Mouse (Mus musculus) C2C12 (cell line): Measurements from ENCODE around the gene Olfr874. TPM values are rescaled to one million over a fixed set of nuclear protein-coding genes. Genes with fewer than 3 reads are reported as not detected.
"Not testable (repeated sequence)": the region's sequence is repeated elsewhere in the genome, so short reads cannot be mapped to it uniquely, and the experiment has no call there.

Source experiments
- H3K27me3 ChIP-seq: one replicate; pipeline ENCODE4 v1.6.1; 2011; ENCODE audit not compliant: control insufficient read depth, insufficient read depth, insufficient read length
- H3K36me3 ChIP-seq: one replicate; pipeline ENCODE4 v1.6.1; 2011; ENCODE audit not compliant: control insufficient read depth, insufficient read depth
- H3K4me3 ChIP-seq: one replicate; pipeline ENCODE4 v1.5.1; 2011; ENCODE audit warnings: mild to moderate bottlenecking, control low read depth; ENCODE audit not compliant: poor library complexity, insufficient read depth, severe bottlenecking
- H3K79me2 ChIP-seq: one replicate; pipeline ENCODE4 v1.6.1; 2011; ENCODE audit not compliant: control insufficient read depth, insufficient read depth
- H3K79me3 ChIP-seq: one replicate; pipeline ENCODE4 v1.6.1; 2011; ENCODE audit warnings: low read depth, control low read depth
- H3ac ChIP-seq: one replicate; pipeline ENCODE3; 2011; ENCODE audit warnings: low read depth; ENCODE audit not compliant: control insufficient read depth, insufficient read length
- CEBPB ChIP-seq: IDR thresholded peaks from one replicate; pipeline ENCODE4 v1.6.1; 2011; ENCODE audit warnings: low read depth, mild to moderate bottlenecking, control low read depth, moderate library complexity
- CTCF ChIP-seq: IDR thresholded peaks from one replicate; pipeline ENCODE4 v1.5.1; 2011; ENCODE audit not compliant: control insufficient read depth, insufficient read depth, insufficient read length
- FOSL1 ChIP-seq: IDR thresholded peaks from one replicate; pipeline ENCODE4 v1.8.0; 2011; ENCODE audit warnings: mild to moderate bottlenecking, low read length; ENCODE audit not compliant: poor library complexity, insufficient read depth, severe bottlenecking
- MAX ChIP-seq: IDR thresholded peaks from one replicate; pipeline ENCODE4 v1.6.1; 2011; ENCODE audit warnings: mild to moderate bottlenecking, control low read depth
- MYOD1 ChIP-seq: IDR thresholded peaks from one replicate; pipeline ENCODE4 v1.6.1; 2011; ENCODE audit warnings: low read depth; ENCODE audit not compliant: control insufficient read depth, insufficient read length
- MYOG ChIP-seq: IDR thresholded peaks from one replicate; pipeline ENCODE4 v1.6.1; 2011; ENCODE audit not compliant: control insufficient read depth, insufficient read length; ENCODE audit errors: extremely low read depth
- USF1 ChIP-seq: IDR thresholded peaks from one replicate; pipeline ENCODE4 v1.6.1; 2011; ENCODE audit warnings: low read depth, mild to moderate bottlenecking, control low read depth, moderate library complexity
- polyA plus RNA-seq: library from polyadenylated mRNA; unstranded; fragments of >200 nt; fragmentation: generic; extraction: Trizol; gene quantifications from one replicate; pipeline ENCODE4 v1.2.1, GENCODE M21; 2012; ENCODE audit warnings: missing spikeins

The Olfr874 gene
- polyA plus RNA-seq, 1 experiment: not detected

- H3K27me3 ChIP-seq: no peaks in the 10 kb centered on the region
These were observed 7.1 kb downstream of the Olfr874 start for GRCm38 (mm10) chr9:37752006-37752405.

GRCm38 (mm10) chr9:37761728-37762127 lies 16.8 kb downstream of the Olfr874 start:
- no peaks in the 10 kb centered on the region for H3K27me3 ChIP-seq
- H3ac ChIP-seq: no peak overlapping the region
- no peak overlapping the region for H3K4me3 ChIP-seq
- no peaks in the 10 kb centered on the region for H3K79me2 ChIP-seq
- no peak for TF ChIP-seq MYOD1
- H3K79me3 ChIP-seq: no peaks in the 10 kb centered on the region
- H3K36me3 ChIP-seq: no peaks in the 10 kb centered on the region

More at GRCm38 (mm10) chr9:37752006-37752405, 7.1 kb downstream of the Olfr874 start:
- Histone ChIP-seq H3K79me3 (no peaks in the 10 kb centered on the region), H3K4me3 (no peak overlapping the region), H3ac (no peak overlapping the region), H3K36me3 (no peaks in the 10 kb centered on the region), H3K79me2 (no peaks in the 10 kb centered on the region)
- TF ChIP-seq CEBPB (no peak), USF1 (no peak), CTCF (no peak), MYOD1 (no peak), MYOG (no peak), MAX (no peak), FOSL1 (no peak)

GRCm38 (mm10) chr9:37762541-37762940 lies 17.6 kb downstream of the Olfr874 start:
- no peaks in the 10 kb centered on the region for H3K36me3 ChIP-seq
- no peaks in the 10 kb centered on the region for H3K79me2 ChIP-seq
- TF ChIP-seq CEBPB (no peak), MYOD1 (no peak), MYOG (no peak), FOSL1 (no peak), CTCF (no peak), USF1 (no peak), MAX (no peak)
- no peak overlapping the region for H3K4me3 ChIP-seq
- no peaks in the 10 kb centered on the region for H3K27me3 ChIP-seq
- H3K79me3 ChIP-seq: no peaks in the 10 kb centered on the region
- no peak overlapping the region for H3ac ChIP-seq

- no peaks in the 10 kb centered on the region for H3K27me3 ChIP-seq
- no peak overlapping the region for H3ac ChIP-seq
- TF ChIP-seq FOSL1 (no peak), CTCF (no peak), USF1 (no peak), MYOG (no peak), CEBPB (no peak), MAX (no peak), MYOD1 (no peak)
- no peaks in the 10 kb centered on the region for H3K36me3 ChIP-seq
- H3K79me2 ChIP-seq: no peaks in the 10 kb centered on the region
- no peaks in the 10 kb centered on the region for H3K79me3 ChIP-seq
- H3K4me3 ChIP-seq: no peak overlapping the region
These were observed 25.8 kb downstream of the Olfr874 start for GRCm38 (mm10) chr9:37770661-37771060.

DNA sequence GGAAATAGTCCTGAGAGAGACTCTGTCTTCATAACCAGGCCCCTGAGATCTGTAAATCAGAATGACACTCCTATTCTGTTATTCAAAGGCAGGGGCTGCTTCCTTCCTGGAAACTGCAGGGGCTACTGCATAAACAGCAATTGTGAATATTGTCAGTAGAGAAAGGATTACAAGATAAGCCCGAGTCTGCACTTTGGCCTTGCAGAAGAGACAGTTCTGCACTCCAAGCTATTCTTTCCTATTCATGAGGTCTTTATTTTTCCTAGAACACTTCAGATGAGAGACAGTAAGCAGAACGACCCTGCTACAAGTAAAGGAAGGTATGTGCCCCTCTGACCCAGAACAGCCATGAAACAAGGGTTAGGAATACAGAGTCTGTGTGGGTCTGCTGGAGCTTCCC lies 26.9 kb downstream of the Olfr874 start, which contains the start of gene Olfr875:
Olfr875 (plus strand) TSS at position 99 of the 400 bp plus-strand sequence.
- Histone ChIP-seq H3K79me3 (no peaks in the 10 kb centered on the region), H3K4me3 (no peak within 1 kb of the TSS), H3K36me3 (no peaks in the 10 kb centered on the region), H3K27me3 (no peaks in the 10 kb centered on the region), H3K79me2 (no peaks in the 10 kb centered on the region), H3ac (no peak within 1 kb of the TSS)
- TF ChIP-seq FOSL1: no peak

DNA sequence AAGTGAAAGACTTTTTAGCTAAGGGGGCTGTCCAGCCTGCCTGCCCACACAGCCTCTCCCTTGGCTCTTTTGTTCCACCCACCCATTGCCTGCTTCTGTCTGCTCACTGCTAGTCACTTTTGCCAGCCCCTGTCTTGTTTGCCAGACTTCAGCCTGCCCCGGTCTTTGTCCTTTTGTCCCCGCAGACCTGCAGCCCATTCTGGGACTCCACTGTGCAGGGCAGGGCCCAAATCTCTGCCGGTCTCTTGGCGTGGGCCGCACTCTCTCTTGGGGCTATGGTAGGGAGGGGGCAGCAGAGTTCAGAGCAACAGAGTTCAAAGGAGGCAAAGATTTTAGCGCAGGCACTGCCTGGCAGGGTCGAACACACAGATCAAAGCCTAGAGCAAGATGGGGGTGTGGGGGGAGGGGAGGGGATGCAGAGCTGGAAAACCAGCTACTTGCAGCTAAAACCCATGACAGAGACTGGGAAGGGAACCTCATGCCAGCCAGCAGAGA lies 37.9 kb downstream of the Olfr874 start:
- Histone ChIP-seq H3K4me3 (no peak overlapping the region), H3K79me3 (no peaks in the 10 kb centered on the region), H3K36me3 (no peaks in the 10 kb centered on the region), H3K27me3 (no peaks in the 10 kb centered on the region), H3K79me2 (no peaks in the 10 kb centered on the region), H3ac (no peak overlapping the region)
- TF ChIP-seq MAX: no peak
- no peak for TF ChIP-seq CEBPB
- TF ChIP-seq CTCF: no peak
- no peak for TF ChIP-seq USF1
- TF ChIP-seq MYOD1: no peak
- TF ChIP-seq FOSL1: no peak

GRCm38 (mm10) chr9:37783394-37784387 lies 38.8 kb downstream of the Olfr874 start:
- H3K4me3 ChIP-seq, H3K79me2 ChIP-seq, H3K27me3 ChIP-seq: not testable (repeated sequence)

More at GRCm38 (mm10) chr9:37783394-37784387, 38.8 kb downstream of the Olfr874 start:
- not testable (repeated sequence) for H3ac ChIP-seq, H3K36me3 ChIP-seq, H3K79me3 ChIP-seq
